Mouse (Mus musculus): ENCODE data around the gene Slit3.

Slit3 gene

GRCm38 (mm10) chr11:35612262-35612896, 491.4 kb downstream of the Slit3 start:
- no peak for DNase-seq (ENCODE audit: low read depth in 1 of 2, low spot score in 2 of 2)

GRCm38 (mm10) chr11:35614530-35614929, 493.5 kb downstream of the Slit3 start:
- no peak for DNase-seq (ENCODE audit: low read depth in 1 of 2, low spot score in 2 of 2)

DNA sequence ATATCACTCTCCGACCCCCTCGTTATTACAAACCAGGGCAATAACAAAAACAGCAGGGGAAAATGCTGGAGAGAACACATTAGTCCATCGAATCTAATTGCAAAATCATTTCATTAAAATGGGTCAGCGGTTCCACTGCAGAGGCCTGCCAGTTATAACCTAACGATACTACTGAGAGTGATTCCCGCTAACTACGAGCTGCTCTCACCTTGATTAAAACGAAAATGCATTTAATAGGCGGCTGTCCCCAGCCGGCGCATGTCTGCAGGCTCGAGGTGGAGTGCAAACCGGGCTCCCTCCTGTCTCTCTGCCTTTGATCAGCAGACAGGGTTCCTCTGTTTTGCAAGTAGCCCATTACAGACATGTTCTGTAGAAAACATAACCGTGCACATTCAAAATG, 498.4 kb downstream of the Slit3 start:
- DNase-seq (ENCODE audit: low read depth in 1 of 2, low spot score in 2 of 2) = no peak

GRCm38 (mm10) chr11:35622736-35623135, 501.7 kb downstream of the Slit3 start:
- no peak for DNase-seq (ENCODE audit: low read depth in 1 of 2, low spot score in 2 of 2)

- DNase-seq (ENCODE audit: low read depth in 1 of 2, low spot score in 2 of 2) = no peak
Measured at GRCm38 (mm10) chr11:35624515-35625270, 503.7 kb downstream of the Slit3 start.

DNA sequence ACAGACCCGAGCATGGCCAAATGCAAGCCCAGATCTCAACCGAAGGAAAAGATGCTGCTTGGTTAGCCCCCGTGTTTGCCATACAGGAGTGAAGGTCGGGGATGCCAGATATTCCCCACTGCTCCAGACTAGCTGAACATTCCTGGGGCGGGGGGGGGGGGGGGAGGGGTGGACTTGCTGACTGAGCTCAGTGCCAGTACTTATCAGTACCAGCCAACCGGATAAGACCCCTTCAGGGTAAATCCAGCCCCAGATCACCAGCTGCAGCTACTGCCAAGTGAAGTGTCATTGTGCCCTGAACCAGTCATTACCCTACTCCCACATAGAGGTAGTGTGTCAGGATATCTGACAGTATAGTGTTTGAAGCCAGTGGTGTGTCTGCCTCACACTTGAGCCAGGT, 504.6 kb downstream of the Slit3 start:
- DNase-seq (ENCODE audit: low read depth in 1 of 2, low spot score in 2 of 2) = no peak

DNA sequence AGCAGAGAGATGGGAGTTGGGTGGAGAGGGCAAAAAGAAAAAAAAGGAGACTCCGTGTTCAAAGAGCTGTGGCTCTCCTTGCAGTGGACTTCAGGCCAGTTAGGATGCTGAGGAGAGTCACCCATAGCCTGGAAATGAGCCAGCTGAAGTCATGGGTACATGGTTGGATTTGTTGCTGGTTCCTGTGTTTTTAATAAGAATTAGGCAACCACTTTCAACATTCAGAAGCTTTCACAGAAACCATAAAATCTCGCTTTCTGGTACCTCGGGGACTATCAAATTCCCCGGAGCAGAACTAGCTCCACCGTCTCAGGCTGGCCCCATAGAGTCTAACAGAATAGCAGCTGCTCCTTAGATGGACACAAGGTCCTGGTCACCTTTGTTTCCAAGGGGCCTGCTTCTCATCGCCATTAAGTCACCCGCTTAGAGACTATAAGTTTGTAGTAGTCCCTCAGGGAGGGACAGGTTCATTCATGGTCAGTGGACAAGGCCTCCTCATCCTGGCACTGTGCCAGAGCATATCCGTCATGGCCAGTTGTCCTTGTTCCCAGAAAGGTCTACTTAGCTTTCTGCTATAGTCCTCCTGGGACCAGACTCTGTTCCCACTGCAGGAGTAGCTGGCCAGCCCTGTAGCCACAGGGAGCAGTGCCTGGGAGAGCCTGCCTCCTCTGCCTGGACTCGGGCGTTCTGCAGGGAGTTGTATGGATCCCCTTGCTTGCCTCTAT, 505.3 kb downstream of the Slit3 start:
- no peak for DNase-seq (ENCODE audit: low read depth in 1 of 2, low spot score in 2 of 2)

DNA sequence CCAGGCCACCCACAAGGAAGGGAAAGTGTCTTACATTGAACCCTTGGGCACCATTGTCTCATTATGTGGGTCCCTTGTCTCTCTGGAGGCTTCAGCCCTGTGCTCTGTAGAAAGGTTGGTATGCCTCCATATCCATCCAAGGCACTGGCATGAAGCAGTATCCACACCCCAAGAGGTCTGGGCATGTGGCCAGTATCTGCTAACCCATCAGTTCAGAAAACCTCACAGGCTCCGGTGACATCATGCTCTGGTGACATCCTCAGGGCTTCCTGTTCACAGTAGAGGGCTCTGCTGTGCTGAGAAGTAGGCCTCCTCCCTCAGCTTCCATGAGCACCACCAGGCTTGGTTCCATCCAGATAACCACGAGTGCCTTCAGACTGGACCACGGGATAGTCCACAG, 506.8 kb downstream of the Slit3 start:
- DNase-seq (ENCODE audit: low read depth in 1 of 2, low spot score in 2 of 2) = no peak

GRCm38 (mm10) chr11:35632262-35632661, 511.2 kb downstream of the Slit3 start:
- no peak for DNase-seq (ENCODE audit: low read depth in 1 of 2, low spot score in 2 of 2)

GRCm38 (mm10) chr11:35637102-35637501, 516.1 kb downstream of the Slit3 start:
- DNase-seq (ENCODE audit: low read depth in 1 of 2, low spot score in 2 of 2) = no peak

- DNase-seq (ENCODE audit: low read depth in 1 of 2, low spot score in 2 of 2) = no peak
Measured at GRCm38 (mm10) chr11:35638862-35639384, 517.9 kb downstream of the Slit3 start.

DNA sequence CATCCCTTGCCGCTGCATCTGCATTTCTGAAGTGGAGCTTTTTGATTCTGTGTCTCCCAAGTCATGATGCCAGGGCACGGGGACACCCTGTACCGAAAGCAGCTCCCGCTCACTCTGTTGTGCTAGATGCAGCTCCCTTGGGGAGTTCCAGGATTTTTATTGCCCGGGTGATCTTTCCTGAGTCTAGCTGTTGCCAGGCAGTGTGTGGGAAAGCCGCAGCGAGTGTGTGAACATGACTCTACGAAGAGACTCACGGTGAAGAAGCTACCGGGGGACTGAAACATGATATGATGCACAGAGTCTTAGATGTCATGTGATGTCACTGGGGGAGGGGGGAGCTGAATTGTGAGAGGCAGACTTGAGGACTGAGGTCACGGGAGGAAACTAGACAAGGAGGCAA, 518.4 kb downstream of the Slit3 start:
- no peak for DNase-seq (ENCODE audit: low read depth in 1 of 2, low spot score in 2 of 2)

- DNase-seq (ENCODE audit: low read depth in 1 of 2, low spot score in 2 of 2) = no peak
Measured at GRCm38 (mm10) chr11:35651286-35651685, 530.3 kb downstream of the Slit3 start.

GRCm38 (mm10) chr11:35655836-35656235, 534.8 kb downstream of the Slit3 start:
- DNase-seq (ENCODE audit: low read depth in 1 of 2, low spot score in 2 of 2) = no peak

- no peak for DNase-seq (ENCODE audit: low read depth in 1 of 2, low spot score in 2 of 2)
Measured at GRCm38 (mm10) chr11:35657582-35657981, 536.6 kb downstream of the Slit3 start.

DNA sequence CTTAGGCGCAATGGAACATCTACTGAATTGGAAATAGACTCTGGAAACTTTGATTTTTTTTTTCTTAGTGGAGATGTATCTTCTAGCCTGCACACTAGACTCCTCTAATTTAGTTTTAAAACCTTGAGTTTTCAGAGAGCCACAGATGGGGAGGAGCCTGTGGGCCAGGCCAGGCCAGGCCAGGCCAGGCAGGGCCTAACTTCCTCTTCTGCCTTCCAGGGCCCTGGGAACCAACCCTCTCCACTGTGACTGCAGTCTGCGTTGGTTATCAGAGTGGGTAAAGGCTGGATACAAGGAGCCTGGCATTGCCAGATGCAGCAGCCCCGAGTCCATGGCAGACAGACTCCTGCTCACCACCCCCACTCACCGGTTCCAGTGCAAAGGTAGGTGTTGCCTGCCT, 539.9 kb downstream of the Slit3 start:
- no peak for DNase-seq (ENCODE audit: low read depth in 1 of 2, low spot score in 2 of 2)

DNA sequence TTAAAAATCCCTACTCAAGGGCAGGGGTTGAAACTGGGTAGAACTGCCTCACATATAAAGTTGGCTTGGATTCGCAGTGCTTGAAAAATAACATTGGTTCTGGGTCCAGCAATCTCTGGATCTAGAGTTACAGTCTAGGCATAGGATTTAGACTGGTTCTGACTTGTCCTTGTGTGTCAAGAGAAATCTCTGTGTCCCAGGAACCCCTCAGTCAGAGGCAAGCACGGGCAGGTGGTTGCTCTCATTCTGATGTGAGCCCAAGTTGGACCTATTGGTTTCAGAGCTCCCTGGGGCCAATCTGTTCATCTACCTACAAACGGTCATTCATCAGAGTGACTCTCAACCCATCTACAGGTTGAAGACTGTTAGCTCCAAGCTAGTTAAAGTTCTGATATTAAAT, 541.9 kb downstream of the Slit3 start:
- no peak for DNase-seq (ENCODE audit: low read depth in 1 of 2, low spot score in 2 of 2)

DNA sequence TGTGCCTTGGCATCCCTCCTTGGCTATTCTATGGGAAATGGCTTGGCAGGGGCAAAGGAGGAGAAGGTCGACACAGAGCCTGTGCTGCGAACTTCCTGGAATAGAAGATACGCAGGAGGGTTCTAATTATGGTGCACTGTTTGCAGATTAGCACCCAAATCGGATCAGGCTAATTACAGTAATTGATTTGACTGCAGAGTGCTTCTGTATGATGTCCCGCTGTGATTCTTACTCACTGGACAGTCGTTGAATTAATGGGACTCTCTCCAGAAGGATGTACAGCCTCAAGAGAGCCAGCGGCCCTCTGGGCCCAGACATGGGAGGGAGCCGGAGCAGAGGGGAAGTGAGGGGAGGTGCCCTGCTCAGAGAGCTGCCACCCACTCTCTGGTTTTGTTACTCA, 542.6 kb downstream of the Slit3 start:
- no peak for DNase-seq (ENCODE audit: low read depth in 1 of 2, low spot score in 2 of 2)

DNA sequence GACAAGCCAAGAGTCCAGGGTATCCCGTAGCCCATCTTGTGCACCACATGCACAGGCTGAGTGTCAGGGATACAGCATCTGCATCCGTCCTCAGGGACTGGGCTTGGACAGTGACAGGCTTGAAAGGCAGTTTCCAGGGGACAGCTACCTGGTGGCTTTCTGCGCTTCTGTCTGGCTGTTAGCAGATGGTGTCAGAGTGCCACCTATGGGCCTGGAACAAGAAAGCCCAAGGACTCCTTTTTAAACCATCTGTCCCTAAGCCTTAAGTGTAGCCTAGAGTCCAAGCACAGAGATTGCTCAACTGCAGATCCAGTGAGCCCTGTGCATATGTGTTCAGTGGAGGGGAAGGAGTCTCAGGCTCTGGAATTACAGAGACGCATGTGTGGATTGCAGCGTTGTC, 544.0 kb downstream of the Slit3 start:
- no peak for DNase-seq (ENCODE audit: low read depth in 1 of 2, low spot score in 2 of 2)

GRCm38 (mm10) chr11:35667428-35667827, 546.4 kb downstream of the Slit3 start:
- DNase-seq (ENCODE audit: low read depth in 1 of 2, low spot score in 2 of 2) = no peak

DNA sequence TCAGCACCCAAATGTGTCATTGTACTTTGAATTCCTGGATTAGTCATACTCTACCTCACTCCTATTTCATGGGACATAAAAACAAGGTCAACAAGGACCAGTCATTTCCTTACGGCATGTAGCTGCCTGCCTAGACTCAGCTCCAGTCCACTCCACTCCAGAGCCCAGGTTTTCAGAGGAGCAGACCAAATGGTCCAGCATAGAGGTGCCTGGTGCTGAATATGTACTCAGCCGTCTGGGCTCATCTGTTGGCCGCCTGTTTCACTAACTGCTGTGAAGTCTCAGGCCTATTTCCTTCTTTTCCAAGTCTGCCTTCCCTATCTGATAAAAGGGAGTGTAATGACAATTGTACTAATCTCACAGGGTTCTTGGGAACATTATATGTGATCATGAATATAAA, 547.1 kb downstream of the Slit3 start:
- no peak for DNase-seq (ENCODE audit: low read depth in 1 of 2, low spot score in 2 of 2)

GRCm38 (mm10) chr11:35668750-35669149, 547.7 kb downstream of the Slit3 start:
- DNase-seq (ENCODE audit: low read depth in 1 of 2, low spot score in 2 of 2) = no peak

Data from monocyte, adult 2 months (primary cell).